Mouse (Mus musculus) adipose tissue, adult 10 weeks (tissue): ENCODE data around the gene Gabra5. TPM values are rescaled to one million over a fixed set of nuclear protein-coding genes. Genes with fewer than 3 reads are reported as not detected.

Experiments used
- polyA plus RNA-seq: library from polyadenylated mRNA; stranded (reverse); fragments of 350-450 nt; fragmentation: Illumina TruSeq; extraction: RNeasy Lipid Tissue Mini Kit (QIAGEN cat#74804); gene quantifications from one replicate; pipeline ENCODE4 v1.2.3, GENCODE M21; 2014; ENCODE audit warnings: low read depth, low replicate concordance

Gene Gabra5
- polyA plus RNA-seq = not detected

GRCm38 (mm10) chr7:57509681-57510141, at the start of gene Gabra5:
Gene Gabra5 (minus strand): TSS chr7:57510059.

GRCm38 (mm10) chr7:57419392-57419791, 90.5 kb downstream of the Gabra5 start, which contains the start of gene Gabrb3:
Gene Gabrb3 (plus strand): TSS chr7:57419692.

GRCm38 (mm10) chr7:57386517-57387340, 123.1 kb downstream of the Gabra5 start, which contains the start of gene Gabrg3:
Gene Gabrg3 (minus strand): TSS chr7:57387188.

Other genes with a start within 250 kb of the Gabra5 start
- 0.09 TPM for gene Gabrg3, start 122.9 kb downstream of the Gabra5 start, polyA plus RNA-seq
- not detected for gene Gabrb3, start 90.4 kb downstream of the Gabra5 start, polyA plus RNA-seq